Mouse (Mus musculus): ENCODE measurements around the gene Fam234b.

- TF ChIP-seq POLR2A (IDR thresholded peaks at IDR 0.05; ENCODE audit: low read depth, low read length): no peak
- TF ChIP-seq CTCF (conservative IDR thresholded peaks at IDR 0.05; ENCODE audit: insufficient read depth, insufficient read length, low read depth, low read length): no peak
Observed at GRCm38 (mm10) chr6:135279286-135279685, 81.5 kb downstream of the Fam234b start.
